Mouse (Mus musculus) ES-Bruce4 (cell line): ENCODE data around the gene Gria1.

Source experiments
- CTCF ChIP-seq: IDR thresholded peaks from one replicate; pipeline ENCODE4 v1.8.1; 2011; ENCODE audit warnings: low read depth, low read length
- POLR2A ChIP-seq: IDR thresholded peaks from one replicate; pipeline ENCODE4 v1.8.1; 2011; ENCODE audit warnings: low read length; ENCODE audit not compliant: insufficient read depth

DNA sequence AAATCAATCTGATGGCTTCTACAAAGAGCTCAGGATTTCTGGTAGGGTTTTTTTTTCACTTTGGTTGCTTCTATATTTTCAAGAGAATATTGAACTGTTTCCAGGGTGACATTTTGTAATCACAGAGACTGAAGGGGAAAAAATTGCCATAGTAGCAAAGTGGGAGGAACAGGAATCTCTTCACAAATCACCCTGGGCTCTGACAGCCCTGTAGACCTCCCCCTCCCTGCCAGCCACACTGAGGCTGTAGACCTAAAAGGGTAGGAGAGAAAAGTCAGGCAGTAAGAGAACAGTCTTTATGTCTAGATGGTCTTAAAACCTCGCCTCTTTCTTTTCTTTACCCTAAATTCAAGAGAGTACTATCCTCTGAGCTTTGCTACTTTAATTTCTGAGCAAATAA is 38.4 kb upstream of the Gria1 start:
- TF ChIP-seq POLR2A, result no peak
- TF ChIP-seq CTCF, result no peak
